Mouse (Mus musculus): ENCODE results near the gene Gm8906.
"Not testable (repeated sequence)": the region's sequence is repeated elsewhere in the genome, so short reads cannot be mapped to it uniquely, and the experiment has no call there.

Gene Gm8906

GRCm38 (mm10) chr5:11502385-11502784 lies at the start of gene Gm8906:
Gm8906 (plus strand) TSS chr5:11502685.
- ATAC-seq (ENCODE audit: insufficient number of reproducible peaks, low FRiP score, low TSS enrichment), result not testable (repeated sequence)
